Comparison of ENCODE assay signal across 9 mouse cellular contexts in genomic region chr17:22673891-22674622, GRCm38 (mm10).
DNase-seq lines count a peak whose midpoint lies in the region; ATAC-seq lines count a peak whose summit lies in the region.
"Had no signal": no experiment of that assay in that cellular context is flagged by ENCODE, and none has a peak within 500 bp of the region (broad histone marks: within the 10 kb centered on the region; RNA-seq: fewer than 3 reads in every experiment).

No protein-coding gene starts in this region.

- H3K4me2 ChIP-seq in intestine, embryonic 14.5 days (ENCODE audit: low read length), result peak overlapping the region; percentile 58
- peak overlapping the region; percentile 49 for H3K4me2 ChIP-seq in midbrain, embryonic 13.5 days (replicated peaks)

- peak overlapping the region; percentile 57 for H3K4me3 ChIP-seq in embryonic facial prominence, embryonic 10.5 days
- peak overlapping the region; percentile 46 for H3K4me3 ChIP-seq in intestine, embryonic 14.5 days (ENCODE audit: low read depth, low read length)
- H3K4me3 ChIP-seq in midbrain, embryonic 13.5 days (replicated peaks), result peak overlapping the region; percentile 40

- no peaks in the 10 kb centered on the region for H3K4me1 ChIP-seq in embryonic facial prominence, embryonic 10.5 days
- no peaks in the 10 kb centered on the region for H3K4me1 ChIP-seq in intestine, embryonic 14.5 days (replicated peaks; ENCODE audit: control insufficient read depth, insufficient read depth, low read length)
- H3K4me1 ChIP-seq in midbrain, embryonic 13.5 days (replicated peaks), result no peaks in the 10 kb centered on the region

- WGBS in embryonic facial prominence, embryonic 10.5 days, result 21% methylated on average over 16 of the region's 16 CpGs
- 17% methylated on average over 16 of the region's 16 CpGs for WGBS in intestine, embryonic 14.5 days
- 29% methylated on average over 16 of the region's 16 CpGs for WGBS in midbrain, embryonic 13.5 days

- intact Hi-C loops in gastrocnemius, postnatal 14 days (cut with DNase I; ENCODE audit: low total_unique reads), result no loop called here

- DNase-seq in gastrocnemius, postnatal 14 days, result peak; percentile 4
- no peak for DNase-seq in gastrocnemius, postnatal 4 days (ENCODE audit: low spot score in 2 of 2)
- DNase-seq in 416B (ENCODE audit: low read depth), result peak; percentile 83
- peak; percentile 61 for DNase-seq in embryonic facial prominence, embryonic 10.5 days (ENCODE audit: low spot score)
- DNase-seq in intestine, embryonic 14.5 days (ENCODE audit: low spot score), result peak; percentile 58
- DNase-seq in frontal cortex, adult 2 months (ENCODE audit: extremely low spot score in 1 of 2, low spot score in 1 of 2), result no peak
- no peak for DNase-seq in layer of hippocampus, adult 11-12 months (ENCODE audit: low spot score)

- H3K36me3 ChIP-seq in embryonic facial prominence, embryonic 10.5 days (replicated peaks), result no peaks in the 10 kb centered on the region
- no peaks in the 10 kb centered on the region for H3K36me3 ChIP-seq in intestine, embryonic 14.5 days (ENCODE audit: control insufficient read depth, insufficient read depth, low read length)
- H3K36me3 ChIP-seq in midbrain, embryonic 13.5 days, result no peaks in the 10 kb centered on the region

- peak overlapping the region; percentile 63; the same call in 1 of the 2 replicates for H3K27ac ChIP-seq in embryonic facial prominence, embryonic 10.5 days (replicated peaks)
- H3K27ac ChIP-seq in intestine, embryonic 14.5 days (ENCODE audit: low read depth), result no peak overlapping the region
- no peak overlapping the region for H3K27ac ChIP-seq in midbrain, embryonic 13.5 days

- peak overlapping the region; percentile 53 for H3K9ac ChIP-seq in intestine, embryonic 14.5 days (ENCODE audit: low read length)
- H3K9ac ChIP-seq in midbrain, embryonic 13.5 days (replicated peaks), result peak overlapping the region; percentile 16; the same call in 1 of the 2 replicates

- H3K9me3 ChIP-seq in embryonic facial prominence, embryonic 10.5 days, result no peaks in the 10 kb centered on the region
- no peaks in the 10 kb centered on the region for H3K9me3 ChIP-seq in intestine, embryonic 14.5 days (ENCODE audit: control insufficient read depth, low read length)
- H3K9me3 ChIP-seq in midbrain, embryonic 13.5 days, result peaks cover 2% of the 10 kb centered on the region; the same call in 1 of the 2 replicates

- peak; percentile 97 for ATAC-seq in intestine, embryonic 14.5 days (replicated peaks; ENCODE audit: low FRiP score, low TSS enrichment, low read depth)
- ATAC-seq in midbrain, embryonic 13.5 days, result peak; percentile 98

- no peaks in the 10 kb centered on the region for H3K27me3 ChIP-seq in embryonic facial prominence, embryonic 10.5 days (replicated peaks; ENCODE audit: low read depth, poor library complexity, severe bottlenecking)
- no peaks in the 10 kb centered on the region for H3K27me3 ChIP-seq in intestine, embryonic 14.5 days (replicated peaks; ENCODE audit: control insufficient read depth, insufficient read depth, low read length)
- no peaks in the 10 kb centered on the region for H3K27me3 ChIP-seq in midbrain, embryonic 13.5 days
- H3K27me3 ChIP-seq: CH12.LX had no signal

Comparison
In these comparisons a context has a peak if more than half of its experiments do, and no peak if none do; other contexts are left out.
1. DNase-seq: peak in gastrocnemius, postnatal 14 days (single experiment), 416B (single experiment), embryonic facial prominence, embryonic 10.5 days (single experiment) and intestine, embryonic 14.5 days (single experiment); none in gastrocnemius, postnatal 4 days (0 of 2), frontal cortex, adult 2 months (0 of 2) and layer of hippocampus, adult 11-12 months (single experiment).
2. Peak in every context shown above with its lines, with median percentiles within 50 percentile points of each other: H3K4me3 ChIP-seq.